Mouse (Mus musculus) left cerebral cortex, adult 11 months (tissue): Measurements from ENCODE around the gene Pnpla7.

Source experiments
- DNase-seq: peaks from one replicate; pipeline ENCODE4 v3.0.0; 2022; ENCODE audit warnings: low spot score

The Pnpla7 gene

GRCm38 (mm10) chr2:24995332-24995731, 19.5 kb downstream of the Pnpla7 start:
- no peak for DNase-seq

GRCm38 (mm10) chr2:24996471-24996870, 20.6 kb downstream of the Pnpla7 start:
- no peak for DNase-seq

GRCm38 (mm10) chr2:25000544-25001235, 24.9 kb downstream of the Pnpla7 start:
- DNase-seq: no peak

- no peak for DNase-seq
These were observed 28.3 kb downstream of the Pnpla7 start for GRCm38 (mm10) chr2:25003946-25004786.

GRCm38 (mm10) chr2:25006767-25007166, 30.9 kb downstream of the Pnpla7 start:
- no peak for DNase-seq

GRCm38 (mm10) chr2:25008250-25008649, 32.4 kb downstream of the Pnpla7 start:
- DNase-seq: no peak

GRCm38 (mm10) chr2:25022678-25023077, 46.8 kb downstream of the Pnpla7 start:
- DNase-seq: no peak

- DNase-seq: no peak
These were observed 49.3 kb downstream of the Pnpla7 start for GRCm38 (mm10) chr2:25025109-25025508.

GRCm38 (mm10) chr2:25034994-25035393, 59.2 kb downstream of the Pnpla7 start:
- DNase-seq: no peak

GRCm38 (mm10) chr2:25040089-25040488, 64.3 kb downstream of the Pnpla7 start:
- no peak for DNase-seq

- DNase-seq: no peak
These were observed 75.1 kb downstream of the Pnpla7 start for GRCm38 (mm10) chr2:25050921-25051320.

GRCm38 (mm10) chr2:25051450-25051849, 75.6 kb downstream of the Pnpla7 start:
- no peak for DNase-seq

- DNase-seq: no peak
These were observed 77.3 kb downstream of the Pnpla7 start for GRCm38 (mm10) chr2:25053101-25053500.

GRCm38 (mm10) chr2:25054221-25055067, 78.6 kb downstream of the Pnpla7 start, which contains the start of gene Nsmf:
TSS of gene Nsmf (plus strand) at chr2:25054355.
- peak; percentile 74 for DNase-seq

- DNase-seq: peak; percentile 53
These were observed 79.2 kb downstream of the Pnpla7 start for GRCm38 (mm10) chr2:25055068-25055405.

- DNase-seq: no peak
These were observed 79.7 kb downstream of the Pnpla7 start for GRCm38 (mm10) chr2:25055409-25056155.

- DNase-seq: no peak
These were observed 83.1 kb downstream of the Pnpla7 start for GRCm38 (mm10) chr2:25058926-25059325.

- DNase-seq: no peak
These were observed 87.7 kb downstream of the Pnpla7 start for GRCm38 (mm10) chr2:25063523-25063922.

- no peak for DNase-seq
These were observed 88.5 kb downstream of the Pnpla7 start for GRCm38 (mm10) chr2:25064285-25064684.

- no peak for DNase-seq
These were observed 89.7 kb downstream of the Pnpla7 start for GRCm38 (mm10) chr2:25065537-25065936.

GRCm38 (mm10) chr2:25066552-25066951, 90.7 kb downstream of the Pnpla7 start:
- no peak for DNase-seq

GRCm38 (mm10) chr2:25069537-25069936, 93.7 kb downstream of the Pnpla7 start:
- no peak for DNase-seq
